Comparison of ENCODE assay signal across 13 mouse cellular contexts in genomic region chr19:27332207-27332794, GRCm38 (mm10). TPM values are rescaled to one million over a fixed set of nuclear protein-coding genes. Genes with fewer than 3 reads are reported as not detected.
A peak's percentile ranks its signal among the peaks of the same experiment; 100 is the strongest.
DNase-seq lines count a peak whose midpoint lies in the region; ATAC-seq and TF ChIP-seq lines count a peak whose summit lies in the region.
"Had no signal": no experiment of that assay in that cellular context is flagged by ENCODE, and none has a peak within 500 bp of the region (broad histone marks: within the 10 kb centered on the region; RNA-seq: fewer than 3 reads in every experiment).

No protein-coding gene starts in this region.

- no peak for TF ChIP-seq POLR2A in lung, adult 2 months (IDR thresholded peaks at IDR 0.05; ENCODE audit: borderline replicate concordance, extremely low read depth, low read depth, low read length)

- H3K4me2 ChIP-seq in forebrain, postnatal 0 days (ENCODE audit: low read depth): no peak overlapping the region
- H3K4me2 ChIP-seq in forebrain, embryonic 11.5 days (ENCODE audit: low read depth, low read length, severe bottlenecking): no peak overlapping the region
- H3K4me2 ChIP-seq in lung, embryonic 14.5 days: no peak overlapping the region
- H3K4me2 ChIP-seq: heart, embryonic 15.5 days had no signal

- H3K27me3 ChIP-seq in forebrain, postnatal 0 days (ENCODE audit: insufficient read depth, low read length): no peaks in the 10 kb centered on the region
- no peaks in the 10 kb centered on the region for H3K27me3 ChIP-seq in forebrain, embryonic 11.5 days (ENCODE audit: control insufficient read depth, insufficient read depth, low read length)
- no peaks in the 10 kb centered on the region for H3K27me3 ChIP-seq in lung, embryonic 14.5 days (ENCODE audit: insufficient read depth, low read length)
- H3K27me3 ChIP-seq: megakaryocyte, embryonic 14.5 days had no signal

- no peak overlapping the region for H3K9ac ChIP-seq in forebrain, postnatal 0 days
- H3K9ac ChIP-seq in forebrain, embryonic 11.5 days (ENCODE audit: low read length): no peak overlapping the region
- H3K9ac ChIP-seq in lung, embryonic 14.5 days: no peak overlapping the region
- H3K9ac ChIP-seq: heart, embryonic 15.5 days had no signal

- no peak for DNase-seq in forebrain, postnatal 0 days
- no peak for DNase-seq in forebrain, embryonic 11.5 days (ENCODE audit: low spot score)
- peak; percentile 45 for DNase-seq in lung, embryonic 14.5 days
- DNase-seq in lung, adult 2 months: no peak
- peak; percentile 13 for DNase-seq in brain, adult 2 months (ENCODE audit: low read depth, low spot score)
- DNase-seq in gastrocnemius, postnatal 10 days: no peak
- DNase-seq in kidney, adult 18-20 months: no peak
- DNase-seq: cerebellum, adult 11-12 months; kidney, postnatal 14 days had no signal

- H3K4me3 ChIP-seq in forebrain, postnatal 0 days (ENCODE audit: low read depth, low read length): no peak overlapping the region
- H3K4me3 ChIP-seq in forebrain, embryonic 11.5 days (ENCODE audit: low read depth, low read length): no peak overlapping the region
- no peak overlapping the region for H3K4me3 ChIP-seq in lung, embryonic 14.5 days (ENCODE audit: low read depth, low read length)
- no peak overlapping the region for H3K4me3 ChIP-seq in lung, adult 2 months (replicated peaks; ENCODE audit: extremely low read depth, low read depth, low read length)
- H3K4me3 ChIP-seq: heart, embryonic 15.5 days; megakaryocyte, embryonic 14.5 days had no signal

- 0 out of 2 replicates have a peak, but pooled peaks have one; percentile 13 for TF ChIP-seq CTCF in forebrain, postnatal 0 days (IDR thresholded peaks at IDR 0.05; ENCODE audit: low read depth)
- peak; percentile 47 for TF ChIP-seq CTCF in lung, embryonic 14.5 days (IDR thresholded peaks at IDR 0.05; ENCODE audit: low read depth)
- TF ChIP-seq CTCF in lung, adult 2 months (IDR thresholded peaks at IDR 0.05; ENCODE audit: insufficient read depth, low read length): no peak

- no peak for ATAC-seq in forebrain, postnatal 0 days
- no peak for ATAC-seq in forebrain, embryonic 11.5 days (replicated peaks; ENCODE audit: low FRiP score)
- ATAC-seq in lung, embryonic 14.5 days (ENCODE audit: insufficient read depth): peak; percentile 43; the same call in 1 of the 2 replicates
- ATAC-seq in megakaryocyte progenitor cell, adult 5-6 weeks (replicated peaks; ENCODE audit: poor library complexity): peak; percentile 71

- H3K4me1 ChIP-seq in forebrain, postnatal 0 days (ENCODE audit: insufficient read depth): no peaks in the 10 kb centered on the region
- no peaks in the 10 kb centered on the region for H3K4me1 ChIP-seq in forebrain, embryonic 11.5 days (replicated peaks; ENCODE audit: control insufficient read depth, insufficient read depth, low read length)
- peaks cover 10% of the 10 kb centered on the region; the same call in 1 of the 2 replicates for H3K4me1 ChIP-seq in lung, embryonic 14.5 days (ENCODE audit: insufficient read depth)
- peaks cover 3% of the 10 kb centered on the region for H3K4me1 ChIP-seq in lung, adult 2 months (ENCODE audit: control insufficient read depth, insufficient read depth, low read length)
- H3K4me1 ChIP-seq: heart, embryonic 15.5 days had no signal

- no peaks in the 10 kb centered on the region for H3K36me3 ChIP-seq in forebrain, postnatal 0 days (ENCODE audit: insufficient read depth)
- H3K36me3 ChIP-seq in forebrain, embryonic 11.5 days (ENCODE audit: control insufficient read depth, insufficient read depth, low read length): no peaks in the 10 kb centered on the region
- no peaks in the 10 kb centered on the region for H3K36me3 ChIP-seq in lung, embryonic 14.5 days (ENCODE audit: insufficient read depth)
- H3K36me3 ChIP-seq: heart, embryonic 15.5 days had no signal

- H3K9me3 ChIP-seq in forebrain, postnatal 0 days (ENCODE audit: low read length): no peaks in the 10 kb centered on the region
- no peaks in the 10 kb centered on the region for H3K9me3 ChIP-seq in forebrain, embryonic 11.5 days (ENCODE audit: control insufficient read depth, low read length)
- H3K9me3 ChIP-seq in lung, embryonic 14.5 days (ENCODE audit: low read depth, low read length): no peaks in the 10 kb centered on the region
- H3K9me3 ChIP-seq: heart, embryonic 15.5 days; megakaryocyte, embryonic 14.5 days had no signal

- no peak overlapping the region for H3K27ac ChIP-seq in forebrain, postnatal 0 days (ENCODE audit: low read depth, low read length)
- H3K27ac ChIP-seq in forebrain, embryonic 11.5 days (ENCODE audit: low read depth, low read length): no peak overlapping the region
- no peak overlapping the region for H3K27ac ChIP-seq in lung, embryonic 14.5 days (ENCODE audit: low read depth)
- H3K27ac ChIP-seq: heart, embryonic 15.5 days had no signal

- 34% methylated on average over 6 of the region's 6 CpGs for WGBS in forebrain, postnatal 0 days
- WGBS in forebrain, embryonic 11.5 days: 58% methylated on average over 6 of the region's 6 CpGs
- WGBS in lung, embryonic 14.5 days: 57% methylated on average over 6 of the region's 6 CpGs
- WGBS in lung, adult 2 months: 65% methylated on average over 6 of the region's 6 CpGs

RNA-seq across cellular contexts. Expression of gene Kcnv2, which starts 9.9 kb away (rescaled TPM):
- 0.08 and 0.10 TPM in 2 replicates for total RNA-seq in forebrain, postnatal 0 days (2014; rRNA removed)
- not detected in 2 replicates for polyA plus RNA-seq in forebrain, postnatal 0 days (2015; fragmentation: Nextera tagmentation; extraction: Ambion mirVana)
- not detected in 2 replicates for polyA plus RNA-seq in forebrain, embryonic 11.5 days (2014; fragmentation: Nextera tagmentation; extraction: Ambion mirVana)
- not detected in 2 replicates for polyA plus RNA-seq in lung, embryonic 14.5 days (2014; fragmentation: Nextera tagmentation; extraction: Ambion mirVana)
- polyA plus RNA-seq in lung, adult 2 months (2012; rRNA removed): 0.08 and 0.11 TPM in 2 replicates
- total RNA-seq in megakaryocyte progenitor cell, adult 5-6 weeks (2015): not detected in 2 replicates
- not detected in 2 replicates for total RNA-seq in megakaryocyte progenitor cell, adult 5-6 weeks (2017)
- total RNA-seq in gastrocnemius, postnatal 10 days (2021): under 1 TPM in 1 of 2 experiments, not detected in 1; 0.05 TPM
- total RNA-seq: left cerebral cortex, postnatal 25 days had no signal

Comparison
In these comparisons a context has a peak if more than half of its experiments do, and no peak if none do; other contexts are left out.
1. DNase-seq: peak in lung, embryonic 14.5 days (single experiment) and brain, adult 2 months (single experiment); none in forebrain, postnatal 0 days (single experiment), forebrain, embryonic 11.5 days (single experiment), lung, adult 2 months (single experiment), gastrocnemius, postnatal 10 days (single experiment) and kidney, adult 18-20 months (single experiment).
2. ATAC-seq: peak in lung, embryonic 14.5 days (single experiment) and megakaryocyte progenitor cell, adult 5-6 weeks (single experiment); none in forebrain, postnatal 0 days (single experiment) and forebrain, embryonic 11.5 days (single experiment).